Mouse (Mus musculus) heart, embryonic 11.5 days (tissue): Measurements from ENCODE around the gene Shisa9. TPM values are rescaled to one million over a fixed set of nuclear protein-coding genes. Genes with fewer than 3 reads are reported as not detected.

ENCODE experiments used
- ATAC-seq: fragments of 200-750 bp; cut with Nextera tagmentation; replicated peaks from 2 replicates; pipeline ENCODE4 v1.8.0; 2017; ENCODE audit warnings: moderate library complexity; ENCODE audit not compliant: insufficient number of reproducible peaks, low FRiP score, low TSS enrichment
- H3K27ac ChIP-seq: fragments of 300-500 bp; sonication (generic); 2 replicates; pipeline ENCODE4 v1.5.1; 2014; ENCODE audit warnings: mild to moderate bottlenecking, low read depth, low read length
- H3K27me3 ChIP-seq: fragments of 300-500 bp; sonication (generic); 2 replicates; pipeline ENCODE4 v1.6.1; 2014; ENCODE audit warnings: mild to moderate bottlenecking, low read length, mixed read lengths; ENCODE audit not compliant: control insufficient read depth, insufficient read depth
- H3K36me3 ChIP-seq: fragments of 300-500 bp; sonication (generic); 2 replicates; pipeline ENCODE4 v1.6.1; 2014; ENCODE audit warnings: mild to moderate bottlenecking, low read length, moderate library complexity, mixed read lengths; ENCODE audit not compliant: control insufficient read depth, insufficient read depth
- H3K4me1 ChIP-seq: fragments of 300-500 bp; sonication (generic); 2 replicates; pipeline ENCODE4 v1.6.1; 2014; ENCODE audit warnings: low read length; ENCODE audit not compliant: control insufficient read depth, insufficient read depth
- H3K4me2 ChIP-seq: fragments of 300-500 bp; sonication (generic); 2 replicates; pipeline ENCODE4 v1.6.1; 2014; ENCODE audit warnings: mild to moderate bottlenecking, moderate library complexity
- H3K4me3 ChIP-seq: fragments of 300-500 bp; sonication (generic); 2 replicates; pipeline ENCODE4 v1.5.1; 2014; ENCODE audit warnings: low read depth, low read length
- H3K9ac ChIP-seq: fragments of 300-500 bp; sonication (generic); 2 replicates; pipeline ENCODE4 v1.6.1; 2014; ENCODE audit warnings: mild to moderate bottlenecking, low read depth, low read length, moderate library complexity
- H3K9me3 ChIP-seq: fragments of 300-500 bp; sonication (generic); replicated peaks from 2 replicates; pipeline ENCODE4 v1.6.1; 2016; ENCODE audit warnings: low read length; ENCODE audit not compliant: control insufficient read depth
- WGBS: fragments of 180-500 bp; shearing (Covaris S2); extraction: QIAGEN DNeasy Blood & Tissue Kit; methylation state at CpG from one replicate; pipeline ENCODE4 v1.1.7; 2014; ENCODE audit not compliant: insufficient replicate concordance; 5-methylcytosine and 5-hydroxymethylcytosine counted together
- polyA plus RNA-seq: library from polyadenylated mRNA; unstranded; fragments of >200 nt; fragmentation: Nextera tagmentation; extraction: Ambion mirVana; gene quantifications from 2 replicates; pipeline ENCODE4 v1.2.1, GENCODE M21; 2014

Gene Shisa9
- polyA plus RNA-seq, 1 experiment from 2014 or later, result 0.72 TPM

DNA sequence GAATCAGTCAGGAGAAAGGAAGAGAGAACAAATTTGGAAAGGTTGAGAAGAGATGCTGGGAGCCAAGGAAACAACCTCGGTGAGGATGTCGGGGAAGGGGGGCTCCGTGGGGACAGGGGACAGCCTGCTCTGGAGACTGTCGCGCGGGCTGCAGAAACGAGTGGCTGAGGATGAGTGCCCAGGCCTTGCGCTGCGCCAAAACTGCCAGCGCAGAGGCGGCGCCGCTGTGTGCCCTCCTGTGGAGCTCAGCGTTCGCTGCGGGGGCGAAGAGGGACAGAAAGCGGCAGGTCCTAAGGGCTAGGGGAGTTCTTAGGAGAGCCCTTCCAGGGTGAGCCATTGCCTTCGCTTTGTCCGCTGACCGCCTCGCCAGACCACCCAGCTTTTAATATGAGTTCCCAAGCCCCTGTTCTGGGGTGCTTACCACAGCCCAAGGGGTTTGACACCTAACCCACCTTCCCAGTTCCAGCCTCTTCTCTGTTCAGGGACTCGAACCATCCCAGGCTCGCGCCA lies 752 bp upstream of the Shisa9 start:
- peaks cover 72% of the 10 kb centered on the region for H3K27me3 ChIP-seq
- WGBS, result under 1% methylated on average over 25 of the region's 25 CpGs
- no peaks in the 10 kb centered on the region for H3K36me3 ChIP-seq
- H3K9me3 ChIP-seq, result no peaks in the 10 kb centered on the region
- peak overlapping the region; percentile 99 for H3K4me2 ChIP-seq
- peaks cover 12% of the 10 kb centered on the region for H3K4me1 ChIP-seq
- no peak overlapping the region for H3K27ac ChIP-seq
- ATAC-seq, result no peak
- peak overlapping the region; percentile 58 for H3K4me3 ChIP-seq
- no peak overlapping the region for H3K9ac ChIP-seq

DNA sequence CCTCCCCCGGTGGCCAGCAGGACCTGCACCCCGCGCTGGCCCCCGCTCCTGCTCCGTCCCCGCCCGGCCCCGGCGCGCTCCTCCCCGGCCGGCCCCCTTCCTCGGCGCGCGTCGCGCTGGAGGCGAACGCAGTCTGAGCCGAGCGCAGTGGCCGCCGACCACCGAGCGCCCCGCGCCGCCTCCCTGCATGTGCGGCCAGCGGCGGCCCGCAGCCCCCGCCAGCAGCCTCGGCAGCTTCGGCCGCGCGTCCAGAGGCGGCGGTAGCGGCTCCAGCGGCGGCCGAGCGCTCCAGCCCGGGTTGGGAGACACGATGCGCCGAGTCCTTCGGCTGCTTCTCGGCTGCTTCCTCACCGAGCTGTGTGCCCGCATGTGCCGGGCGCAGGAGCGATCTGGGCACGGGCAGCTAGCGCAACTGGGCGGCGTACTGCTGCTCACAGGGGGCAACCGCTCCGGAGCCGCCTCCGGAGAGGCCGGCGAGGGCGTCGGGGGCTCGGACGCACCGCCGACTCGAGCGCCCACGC lies 418 bp downstream of the Shisa9 start:
- Histone ChIP-seq H3K9me3 (no peaks in the 10 kb centered on the region), H3K4me2 (peak overlapping the region; percentile 99), H3K9ac (0 out of 2 replicates have a peak overlapping the region, but pooled peaks have one; percentile 17), H3K27me3 (peaks cover 78% of the 10 kb centered on the region), H3K4me1 (peaks cover 12% of the 10 kb centered on the region), H3K27ac (no peak overlapping the region), H3K4me3 (peak overlapping the region; percentile 58), H3K36me3 (no peaks in the 10 kb centered on the region)
- ATAC-seq, result peak; percentile 64; the same call in 1 of the 2 replicates
- under 1% methylated on average over 63 of the region's 76 CpGs for WGBS

DNA sequence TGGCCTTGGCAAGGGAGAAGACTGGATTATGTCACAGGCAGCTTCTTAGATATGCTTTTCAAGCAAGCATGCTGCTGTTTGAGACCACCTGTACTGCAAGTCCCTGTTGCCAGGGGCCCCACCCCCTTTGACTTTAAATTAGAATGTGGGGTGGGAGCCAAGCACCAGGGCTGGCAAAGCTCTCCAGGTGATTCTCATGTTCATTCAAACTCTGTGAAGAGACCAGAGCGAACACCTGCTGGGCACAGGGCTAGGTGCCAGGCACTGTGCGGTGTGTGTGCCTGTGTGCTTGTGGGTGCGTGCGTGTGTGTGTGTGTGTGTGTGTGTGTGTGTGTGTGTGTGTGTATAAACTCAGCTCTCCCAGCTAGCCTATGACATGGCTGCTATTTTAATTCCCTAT lies 3.1 kb downstream of the Shisa9 start:
- H3K27me3 ChIP-seq, result peaks cover 71% of the 10 kb centered on the region
- H3K36me3 ChIP-seq, result no peaks in the 10 kb centered on the region
- peaks cover 14% of the 10 kb centered on the region for H3K4me1 ChIP-seq
- H3K27ac ChIP-seq, result no peak overlapping the region
- 77% methylated on average over 4 of the region's 4 CpGs for WGBS
- no peak for ATAC-seq
- no peaks in the 10 kb centered on the region for H3K9me3 ChIP-seq
- no peak overlapping the region for H3K4me2 ChIP-seq
- H3K4me3 ChIP-seq, result no peak overlapping the region
- H3K9ac ChIP-seq, result no peak overlapping the region

DNA sequence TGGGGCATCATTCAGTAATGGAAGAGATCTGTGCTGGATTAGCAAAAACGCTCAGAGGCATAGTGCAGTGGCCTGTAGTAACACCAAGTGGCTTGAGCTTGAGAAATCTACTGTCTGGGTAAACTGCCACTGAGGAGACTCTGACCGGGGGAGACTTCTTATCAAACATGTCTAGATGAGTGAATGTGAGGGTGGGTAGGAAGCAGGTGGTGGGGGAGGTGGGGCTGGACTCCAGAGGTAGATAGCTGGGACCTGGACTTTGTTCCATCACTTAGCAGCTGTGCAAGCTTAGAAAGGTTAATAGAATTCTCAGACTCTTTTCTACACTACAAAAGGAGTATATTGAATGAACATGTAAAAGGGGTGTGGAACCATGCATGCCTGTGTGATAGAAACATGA lies 21.3 kb downstream of the Shisa9 start:
- no peak overlapping the region for H3K9ac ChIP-seq
- 64% methylated on average over 2 of the region's 2 CpGs for WGBS
- no peak overlapping the region for H3K4me3 ChIP-seq
- no peaks in the 10 kb centered on the region for H3K9me3 ChIP-seq
- no peaks in the 10 kb centered on the region; the same call in 1 of the 2 replicates for H3K27me3 ChIP-seq
- no peaks in the 10 kb centered on the region for H3K4me1 ChIP-seq
- H3K4me2 ChIP-seq, result no peak overlapping the region
- no peak overlapping the region for H3K27ac ChIP-seq
- ATAC-seq, result no peak
- H3K36me3 ChIP-seq, result no peaks in the 10 kb centered on the region

DNA sequence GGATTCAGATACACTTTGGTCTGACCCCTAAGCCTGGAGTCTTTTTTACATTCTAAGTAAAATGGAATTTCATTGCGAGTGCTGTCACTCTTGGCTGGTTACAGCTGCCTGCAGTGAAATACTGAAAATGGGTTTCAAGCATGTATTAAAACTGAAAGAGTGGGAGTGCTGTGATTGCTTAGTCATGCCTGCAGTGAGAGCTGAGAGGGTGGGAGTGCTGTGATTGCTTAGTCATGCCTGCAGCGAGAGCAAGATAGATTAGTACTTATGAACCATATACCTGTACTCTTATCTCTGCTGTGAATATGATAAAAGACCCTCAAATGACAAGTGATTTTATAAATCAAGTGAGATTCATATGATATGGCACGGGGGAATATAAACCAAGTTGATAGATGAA lies 26.2 kb downstream of the Shisa9 start:
- H3K27me3 ChIP-seq, result no peaks in the 10 kb centered on the region
- no peaks in the 10 kb centered on the region for H3K9me3 ChIP-seq
- H3K27ac ChIP-seq, result no peak overlapping the region
- WGBS, result 79% methylated on average over 3 of the region's 3 CpGs
- no peak for ATAC-seq
- no peaks in the 10 kb centered on the region for H3K4me1 ChIP-seq
- no peaks in the 10 kb centered on the region for H3K36me3 ChIP-seq
- no peak overlapping the region for H3K9ac ChIP-seq
- no peak overlapping the region for H3K4me3 ChIP-seq
- H3K4me2 ChIP-seq, result no peak overlapping the region

DNA sequence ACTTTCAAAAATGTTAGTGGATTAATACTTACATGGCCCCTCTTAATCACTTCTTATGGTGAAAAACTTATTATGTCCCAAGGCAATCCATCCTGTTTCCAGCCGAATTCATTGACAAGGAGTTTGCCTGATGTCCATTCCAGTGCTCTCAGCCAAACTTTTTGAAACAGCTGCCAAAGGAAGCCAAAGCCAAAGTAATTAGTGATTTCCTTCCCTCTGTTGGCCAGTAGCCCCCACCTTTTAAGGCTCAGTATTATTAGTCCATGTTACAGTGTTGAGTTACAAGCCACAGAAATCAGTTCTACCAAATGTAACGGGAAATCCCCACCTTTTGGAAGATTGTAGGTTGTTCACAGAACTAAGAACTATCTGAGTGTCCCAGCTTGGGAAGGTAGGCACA lies 28.8 kb downstream of the Shisa9 start:
- Histone ChIP-seq H3K27ac (no peak overlapping the region), H3K4me2 (no peak overlapping the region), H3K27me3 (no peaks in the 10 kb centered on the region), H3K9ac (no peak overlapping the region), H3K4me1 (no peaks in the 10 kb centered on the region), H3K36me3 (no peaks in the 10 kb centered on the region), H3K4me3 (no peak overlapping the region), H3K9me3 (no peaks in the 10 kb centered on the region)
- WGBS, result 80% methylated on average over 2 of the region's 2 CpGs
- ATAC-seq, result no peak

DNA sequence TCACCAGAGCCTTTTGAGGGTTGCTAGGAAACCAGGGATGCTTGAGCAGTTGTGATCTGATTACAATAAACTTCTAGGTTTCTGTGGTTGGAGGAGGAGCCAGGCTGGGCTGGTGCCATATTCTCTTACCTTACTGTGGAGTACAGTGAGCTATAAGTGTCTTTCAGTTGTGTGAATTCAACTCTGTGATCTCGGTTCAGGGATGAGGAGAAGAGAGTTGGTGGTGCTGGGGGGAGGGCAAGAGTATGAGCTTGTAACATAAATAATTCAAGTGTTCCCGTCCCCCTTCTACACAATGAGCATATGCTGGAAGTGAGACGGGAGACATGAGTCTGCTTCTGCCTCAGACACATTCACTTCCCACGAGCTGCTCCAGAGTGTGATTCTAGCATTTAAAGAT lies 30.6 kb downstream of the Shisa9 start:
- H3K27ac ChIP-seq, result no peak overlapping the region
- H3K9ac ChIP-seq, result no peak overlapping the region
- ATAC-seq, result no peak
- no peak overlapping the region for H3K4me2 ChIP-seq
- H3K27me3 ChIP-seq, result no peaks in the 10 kb centered on the region
- 67% methylated on average over 4 of the region's 4 CpGs for WGBS
- no peaks in the 10 kb centered on the region for H3K9me3 ChIP-seq
- H3K36me3 ChIP-seq, result no peaks in the 10 kb centered on the region
- H3K4me1 ChIP-seq, result no peaks in the 10 kb centered on the region
- H3K4me3 ChIP-seq, result no peak overlapping the region

DNA sequence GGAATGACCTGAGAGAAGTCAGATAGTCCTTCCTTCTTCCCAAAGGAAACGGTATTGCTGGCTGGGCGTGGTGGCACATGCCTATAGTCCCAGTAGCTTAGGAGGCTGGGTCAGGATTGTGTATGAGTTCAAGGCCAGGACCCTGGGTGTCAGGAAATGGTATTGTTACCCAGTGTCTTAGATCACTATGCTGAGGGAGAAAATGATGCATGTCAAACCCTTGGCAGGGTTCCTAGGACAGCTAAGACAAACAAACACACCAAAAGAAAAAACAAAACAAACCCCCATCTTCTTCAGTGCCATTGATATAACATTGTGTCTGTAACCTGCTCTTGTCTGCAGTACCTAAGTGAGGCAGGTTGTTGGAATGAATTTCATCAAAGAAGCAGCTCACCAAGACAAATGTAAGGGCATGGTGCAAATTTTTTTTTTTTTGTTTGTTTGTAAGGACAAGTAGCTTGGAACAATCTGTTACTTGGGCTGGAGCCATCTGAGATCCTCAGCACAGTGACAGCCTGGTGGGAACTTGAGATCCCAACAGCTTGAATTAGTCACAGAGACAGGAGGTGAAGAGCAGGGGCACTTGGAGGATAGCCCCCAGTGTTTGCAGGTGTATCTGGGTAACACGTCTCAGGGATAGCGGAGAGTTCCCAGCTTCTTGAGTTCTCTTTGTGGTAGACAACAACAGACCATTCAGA lies 34.2 kb downstream of the Shisa9 start:
- Histone ChIP-seq H3K4me2 (no peak overlapping the region), H3K27ac (no peak overlapping the region), H3K9me3 (no peaks in the 10 kb centered on the region), H3K9ac (no peak overlapping the region), H3K27me3 (no peaks in the 10 kb centered on the region), H3K4me1 (peaks cover 2% of the 10 kb centered on the region; the same call in 1 of the 2 replicates), H3K36me3 (no peaks in the 10 kb centered on the region), H3K4me3 (no peak overlapping the region)
- WGBS, result 69% methylated on average over 4 of the region's 4 CpGs
- no peak for ATAC-seq
